In the genomic region with DNA sequence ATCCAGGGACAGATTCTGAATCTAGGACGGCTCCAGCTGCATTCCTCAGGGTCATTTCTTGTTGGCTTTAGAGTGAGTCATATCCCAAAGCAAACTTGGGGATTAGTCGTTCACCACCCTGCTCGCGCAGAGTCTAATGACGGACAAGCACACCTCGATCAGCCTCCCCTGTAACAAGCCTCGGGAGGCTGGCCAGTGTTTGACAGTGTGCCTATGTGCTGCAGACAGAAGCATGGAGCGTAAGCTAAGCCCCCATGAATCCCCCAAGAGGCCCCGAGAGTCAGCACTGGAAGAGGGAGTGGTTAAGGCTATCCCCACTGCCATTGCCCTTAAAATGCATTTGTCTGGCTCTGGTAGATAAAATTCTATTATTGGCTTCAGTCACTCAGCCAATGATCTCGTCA, we compare ENCODE assay signal across 14 mouse cellular contexts.
DNase-seq lines count a peak whose midpoint lies in the region; ATAC-seq and TF ChIP-seq lines count a peak whose summit lies in the region.
"Had no signal": no experiment of that assay in that cellular context is flagged by ENCODE, and none has a peak within 500 bp of the region (broad histone marks: within the 10 kb centered on the region; RNA-seq: fewer than 3 reads in every experiment).

No protein-coding gene starts in this region.

- no peak overlapping the region for H3ac ChIP-seq in C2C12 (ENCODE audit: control insufficient read depth, insufficient read length, low read depth)

- TF ChIP-seq EP300 in heart, adult 2 months (IDR thresholded peaks at IDR 0.05; ENCODE audit: insufficient read depth, low read depth, low read length): no peak
- no peak for TF ChIP-seq EP300 in liver, embryonic 14.5 days (IDR thresholded peaks at IDR 0.05; ENCODE audit: low read depth)

- H3K36me3 ChIP-seq in heart, adult 2 months (ENCODE audit: control insufficient read depth, insufficient read depth, low read length): peaks cover 6% of the 10 kb centered on the region; the same call in 1 of the 2 replicates
- no peaks in the 10 kb centered on the region for H3K36me3 ChIP-seq in C2C12 (ENCODE audit: control insufficient read depth, insufficient read depth)
- H3K36me3 ChIP-seq in heart, embryonic 10.5 days: peaks cover 8% of the 10 kb centered on the region
- H3K36me3 ChIP-seq in liver, embryonic 14.5 days (replicated peaks; ENCODE audit: control insufficient read depth, insufficient read depth, low read depth): no peaks in the 10 kb centered on the region
- H3K36me3 ChIP-seq in hindbrain, embryonic 16.5 days (ENCODE audit: control insufficient read depth, insufficient read depth, low read length): no peaks in the 10 kb centered on the region
- H3K36me3 ChIP-seq: embryonic facial prominence, embryonic 15.5 days; hindbrain, embryonic 12.5 days had no signal

- no peak overlapping the region for H3K9ac ChIP-seq in heart, adult 2 months (ENCODE audit: low read depth, low read length)
- no peak overlapping the region for H3K9ac ChIP-seq in liver, embryonic 14.5 days (replicated peaks)
- no peak overlapping the region for H3K9ac ChIP-seq in hindbrain, embryonic 16.5 days (ENCODE audit: low read depth, low read length)
- H3K9ac ChIP-seq: embryonic facial prominence, embryonic 15.5 days; hindbrain, embryonic 12.5 days had no signal

- H3K4me3 ChIP-seq in heart, adult 2 months: no peak overlapping the region
- no peak overlapping the region for H3K4me3 ChIP-seq in C2C12 (ENCODE audit: insufficient read depth, poor library complexity, severe bottlenecking)
- no peak overlapping the region for H3K4me3 ChIP-seq in heart, embryonic 10.5 days
- H3K4me3 ChIP-seq in liver, embryonic 14.5 days (ENCODE audit: insufficient read depth in 1 of 2, low read depth in 2 of 2, low read length in 2 of 2): no peak overlapping the region
- H3K4me3 ChIP-seq in hindbrain, embryonic 16.5 days (ENCODE audit: low read length): no peak overlapping the region
- H3K4me3 ChIP-seq: embryonic facial prominence, embryonic 15.5 days; hindbrain, embryonic 12.5 days had no signal

- no peaks in the 10 kb centered on the region for H3K79me3 ChIP-seq in C2C12 (ENCODE audit: low read depth)

- peak in 1 of 2 experiments; percentile 29 for DNase-seq in heart, adult 2 months
- DNase-seq in heart, adult 8-10 months (ENCODE audit: low spot score): no peak
- no peak for DNase-seq in heart, embryonic 10.5 days (ENCODE audit: low spot score)
- no peak for DNase-seq in liver, embryonic 14.5 days (ENCODE audit: low read depth in 3 of 3, low spot score in 3 of 3)
- no peak for DNase-seq in spleen, postnatal 36 days (ENCODE audit: low spot score in 2 of 2)
- no peak for DNase-seq in kidney, postnatal 36 days
- DNase-seq: cerebellum, adult 9-10 months; left cerebral cortex, postnatal 4 days; retina, postnatal 1 day had no signal

- H3K9me3 ChIP-seq in heart, embryonic 10.5 days: no peaks in the 10 kb centered on the region
- H3K9me3 ChIP-seq in liver, embryonic 14.5 days (ENCODE audit: control insufficient read depth, low read length): no peaks in the 10 kb centered on the region
- H3K9me3 ChIP-seq in hindbrain, embryonic 16.5 days (ENCODE audit: control insufficient read depth, low read length): no peaks in the 10 kb centered on the region
- H3K9me3 ChIP-seq: embryonic facial prominence, embryonic 15.5 days; hindbrain, embryonic 12.5 days had no signal

- H3K27ac ChIP-seq in heart, adult 2 months: peak overlapping the region; percentile 73
- H3K27ac ChIP-seq in heart, embryonic 10.5 days: peak overlapping the region; percentile 31; the same call in 1 of the 2 replicates
- no peak overlapping the region for H3K27ac ChIP-seq in liver, embryonic 14.5 days
- no peak overlapping the region for H3K27ac ChIP-seq in hindbrain, embryonic 16.5 days (ENCODE audit: low read depth, low read length)
- H3K27ac ChIP-seq: embryonic facial prominence, embryonic 15.5 days; hindbrain, embryonic 12.5 days; macrophage had no signal

- no peak for TF ChIP-seq POLR2A in heart, adult 2 months (IDR thresholded peaks at IDR 0.05; ENCODE audit: insufficient read depth, low read depth, low read length)

- intact Hi-C loops in heart, adult 2 months (cut with DNase I): loop anchor here (2.0 kb wide), 1 partner anchor 39 kb away; no protein-coding TSS in a partner anchor

- H3K4me2 ChIP-seq in liver, embryonic 14.5 days (ENCODE audit: low read depth): peak overlapping the region; percentile 11
- no peak overlapping the region for H3K4me2 ChIP-seq in hindbrain, embryonic 16.5 days (ENCODE audit: low read length)
- H3K4me2 ChIP-seq: embryonic facial prominence, embryonic 15.5 days; hindbrain, embryonic 12.5 days had no signal

- peak; percentile 56; the same call in 1 of the 2 replicates for ATAC-seq in liver, embryonic 14.5 days (ENCODE audit: insufficient read depth)
- no peak for ATAC-seq in hindbrain, embryonic 16.5 days

- H3K27me3 ChIP-seq in heart, adult 2 months (ENCODE audit: control insufficient read depth, insufficient read depth, low read length): no peaks in the 10 kb centered on the region
- no peaks in the 10 kb centered on the region for H3K27me3 ChIP-seq in C2C12 (ENCODE audit: control insufficient read depth, insufficient read depth, insufficient read length)
- no peaks in the 10 kb centered on the region for H3K27me3 ChIP-seq in heart, embryonic 10.5 days (ENCODE audit: insufficient read depth, poor library complexity, severe bottlenecking)
- no peaks in the 10 kb centered on the region for H3K27me3 ChIP-seq in liver, embryonic 14.5 days (ENCODE audit: control insufficient read depth, insufficient read depth, low read length)
- H3K27me3 ChIP-seq in hindbrain, embryonic 16.5 days (replicated peaks; ENCODE audit: control insufficient read depth, insufficient read depth, low read length): no peaks in the 10 kb centered on the region
- H3K27me3 ChIP-seq: embryonic facial prominence, embryonic 15.5 days; hindbrain, embryonic 12.5 days had no signal

- H3K79me2 ChIP-seq in heart, adult 2 months (replicated peaks; ENCODE audit: control insufficient read depth, insufficient read depth, low read length): 0 out of 2 replicates have a peak, but pooled peaks cover 2% of the 10 kb centered on the region
- no peaks in the 10 kb centered on the region for H3K79me2 ChIP-seq in C2C12 (ENCODE audit: control insufficient read depth, insufficient read depth)

- 39% methylated on average over 10 of the region's 10 CpGs for WGBS in heart, adult 2 months
- WGBS in heart, embryonic 10.5 days: 48% methylated on average over 10 of the region's 10 CpGs
- WGBS in liver, embryonic 14.5 days (ENCODE audit: insufficient replicate concordance): 43% methylated on average over 10 of the region's 10 CpGs
- WGBS in hindbrain, embryonic 16.5 days: 79% methylated on average over 10 of the region's 10 CpGs

- TF ChIP-seq CTCF in heart, adult 2 months (IDR thresholded peaks at IDR 0.05): no peak
- no peak for TF ChIP-seq CTCF in C2C12 (IDR thresholded peaks at IDR 0.05; ENCODE audit: control insufficient read depth, insufficient read depth, insufficient read length)
- TF ChIP-seq CTCF in liver, embryonic 14.5 days (IDR thresholded peaks at IDR 0.05; ENCODE audit: low read depth): no peak

- H3K4me1 ChIP-seq in heart, adult 2 months (ENCODE audit: control insufficient read depth, insufficient read depth, low read length): peaks cover 13% of the 10 kb centered on the region
- H3K4me1 ChIP-seq in heart, embryonic 10.5 days: peaks cover 12% of the 10 kb centered on the region
- peaks cover 0 to 6% of the 10 kb centered on the region in 2 experiments; a peak in 2 of 4 replicates for H3K4me1 ChIP-seq in liver, embryonic 14.5 days (replicated peaks; ENCODE audit: control insufficient read depth in 2 of 2, insufficient read depth in 2 of 2, low read length in 1 of 2)
- no peaks in the 10 kb centered on the region for H3K4me1 ChIP-seq in hindbrain, embryonic 16.5 days (ENCODE audit: control insufficient read depth, insufficient read depth, low read depth, low read length)
- H3K4me1 ChIP-seq: embryonic facial prominence, embryonic 15.5 days; hindbrain, embryonic 12.5 days had no signal

TF ChIP-seq in C2C12, 6 proteins besides CTCF, POLR2A, EP300 and RAD21:
- no peak for TF ChIP-seq MYOG (IDR thresholded peaks at IDR 0.05; ENCODE audit: control insufficient read depth, extremely low read depth, insufficient read length)
- no peak for TF ChIP-seq MYOD1 (IDR thresholded peaks at IDR 0.05; ENCODE audit: control insufficient read depth, insufficient read length, low read depth)
- peak; percentile 45 for TF ChIP-seq MAX (IDR thresholded peaks at IDR 0.05)
- TF ChIP-seq FOSL1 (IDR thresholded peaks at IDR 0.05; ENCODE audit: insufficient read depth, low read length, poor library complexity, severe bottlenecking): no peak
- no peak for TF ChIP-seq USF1 (IDR thresholded peaks at IDR 0.05; ENCODE audit: low read depth)
- TF ChIP-seq CEBPB (IDR thresholded peaks at IDR 0.05; ENCODE audit: low read depth): no peak

Comparison
In these comparisons a context has a peak if more than half of its experiments do, and no peak if none do; other contexts are left out.
1. H3K27ac ChIP-seq: peak in heart, adult 2 months (single experiment) and heart, embryonic 10.5 days (single experiment); none in liver, embryonic 14.5 days (single experiment) and hindbrain, embryonic 16.5 days (single experiment).